Mouse (Mus musculus) testis, adult 2 months (tissue): ENCODE data around the gene Dpp9. TPM values are rescaled to one million over a fixed set of nuclear protein-coding genes. Genes with fewer than 3 reads are reported as not detected.

Experiments used
- H3K27ac ChIP-seq: fragments of 200-500 bp; 2 replicates; pipeline ENCODE4 v1.5.1; 2012; ENCODE audit warnings: low read depth, low read length; ENCODE audit not compliant: control insufficient read depth, insufficient read depth
- H3K27me3 ChIP-seq: fragments of 200-500 bp; 2 replicates; pipeline ENCODE4 v1.6.1; 2012; ENCODE audit warnings: mild to moderate bottlenecking, low read length, moderate library complexity; ENCODE audit not compliant: control insufficient read depth, insufficient read depth
- H3K36me3 ChIP-seq: fragments of 200-500 bp; 2 replicates; pipeline ENCODE4 v1.6.1; 2012; ENCODE audit warnings: mild to moderate bottlenecking, low read length; ENCODE audit not compliant: control insufficient read depth, insufficient read depth
- H3K4me1 ChIP-seq: fragments of 200-500 bp; 2 replicates; pipeline ENCODE4 v1.6.1; 2012; ENCODE audit warnings: low read length; ENCODE audit not compliant: control insufficient read depth, insufficient read depth
- H3K4me3 ChIP-seq: fragments of 200-500 bp; 2 replicates; pipeline ENCODE4 v1.5.1; 2012; ENCODE audit warnings: low read depth, mild to moderate bottlenecking, low read length, moderate library complexity, mixed read lengths; ENCODE audit not compliant: control insufficient read depth
- CTCF ChIP-seq: fragments of 200-500 bp; IDR thresholded peaks from 2 replicates; pipeline ENCODE4 v1.5.1; 2012; ENCODE audit warnings: low read depth, mild to moderate bottlenecking, inconsistent platforms, low read length, moderate library complexity; ENCODE audit not compliant: control insufficient read depth, insufficient read depth, insufficient replicate concordance
- POLR2A ChIP-seq: fragments of 200-500 bp; IDR thresholded peaks from 2 replicates; pipeline ENCODE4 v1.6.1; 2012; ENCODE audit warnings: low read depth, mild to moderate bottlenecking, inconsistent platforms, low read length, moderate library complexity; ENCODE audit not compliant: control insufficient read depth
- polyA plus RNA-seq: library from polyadenylated mRNA; depleted of rRNA; stranded (reverse); fragments of >200 nt; gene quantifications from 2 replicates; pipeline ENCODE4 v1.2.3, GENCODE M21; 2012

Gene Dpp9
- polyA plus RNA-seq, 1 experiment, result 12.8 TPM

DNA sequence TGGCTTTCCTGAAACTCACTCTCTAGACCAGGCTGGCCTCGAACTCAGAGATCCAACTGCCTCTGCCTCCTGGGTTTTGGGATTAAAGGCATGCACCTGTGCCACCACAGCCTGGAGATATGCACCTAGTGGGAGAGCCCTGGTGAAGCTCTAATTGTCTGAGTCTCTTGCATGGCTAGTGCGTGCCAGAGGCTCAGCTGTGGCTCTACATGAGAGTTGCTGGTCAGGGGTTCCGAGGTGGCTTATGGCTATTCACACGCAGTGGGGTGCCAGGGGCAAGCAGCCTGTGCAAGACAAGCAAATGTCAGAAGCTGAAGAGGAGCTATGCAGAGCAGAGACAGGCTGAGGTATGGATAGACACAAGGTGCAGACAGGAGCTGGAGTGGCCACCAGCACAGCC lies 36.0 kb upstream of the Dpp9 start:
- no peak overlapping the region for H3K27ac ChIP-seq
- TF ChIP-seq POLR2A (no peak), CTCF (no peak)
- peaks cover 21% of the 10 kb centered on the region for H3K4me1 ChIP-seq
- H3K27me3 ChIP-seq, result no peaks in the 10 kb centered on the region
- H3K4me3 ChIP-seq, result no peak overlapping the region
- H3K36me3 ChIP-seq, result no peaks in the 10 kb centered on the region

- Histone ChIP-seq H3K27ac (peak overlapping the region; percentile 23), H3K36me3 (no peaks in the 10 kb centered on the region), H3K27me3 (no peaks in the 10 kb centered on the region), H3K4me1 (peaks cover 16% of the 10 kb centered on the region), H3K4me3 (peak overlapping the region; percentile 84)
- peak; percentile 45; the same call in 1 of the 2 replicates for TF ChIP-seq POLR2A
- TF ChIP-seq CTCF, result peak; percentile 49; the same call in 1 of the 2 replicates
Measured at GRCm38 (mm10) chr17:56251136-56251829, 32.6 kb upstream of the Dpp9 start.

DNA sequence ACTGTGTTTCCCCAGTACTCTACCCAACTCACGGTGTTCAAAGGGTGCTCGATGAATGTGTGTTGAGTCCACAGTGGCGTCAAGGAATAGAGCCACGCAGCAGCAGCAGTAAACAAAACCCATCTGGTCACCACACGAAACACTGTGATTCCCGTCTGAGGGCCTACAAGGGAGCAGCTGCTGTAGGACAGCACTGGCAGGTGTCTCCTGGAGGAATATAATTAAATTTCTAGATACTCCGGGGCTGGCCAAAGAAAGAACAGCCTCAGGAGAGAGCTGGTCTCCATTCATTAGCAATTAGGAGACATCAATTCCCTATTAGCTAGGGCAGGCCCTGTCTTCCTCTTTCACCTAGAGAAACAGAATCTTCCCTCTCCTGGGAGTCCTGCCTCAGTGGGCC lies 26.9 kb upstream of the Dpp9 start:
- Histone ChIP-seq H3K36me3 (no peaks in the 10 kb centered on the region), H3K4me3 (no peak overlapping the region), H3K27me3 (no peaks in the 10 kb centered on the region), H3K27ac (no peak overlapping the region), H3K4me1 (peaks cover 6% of the 10 kb centered on the region)
- TF ChIP-seq POLR2A (no peak), CTCF (no peak)

DNA sequence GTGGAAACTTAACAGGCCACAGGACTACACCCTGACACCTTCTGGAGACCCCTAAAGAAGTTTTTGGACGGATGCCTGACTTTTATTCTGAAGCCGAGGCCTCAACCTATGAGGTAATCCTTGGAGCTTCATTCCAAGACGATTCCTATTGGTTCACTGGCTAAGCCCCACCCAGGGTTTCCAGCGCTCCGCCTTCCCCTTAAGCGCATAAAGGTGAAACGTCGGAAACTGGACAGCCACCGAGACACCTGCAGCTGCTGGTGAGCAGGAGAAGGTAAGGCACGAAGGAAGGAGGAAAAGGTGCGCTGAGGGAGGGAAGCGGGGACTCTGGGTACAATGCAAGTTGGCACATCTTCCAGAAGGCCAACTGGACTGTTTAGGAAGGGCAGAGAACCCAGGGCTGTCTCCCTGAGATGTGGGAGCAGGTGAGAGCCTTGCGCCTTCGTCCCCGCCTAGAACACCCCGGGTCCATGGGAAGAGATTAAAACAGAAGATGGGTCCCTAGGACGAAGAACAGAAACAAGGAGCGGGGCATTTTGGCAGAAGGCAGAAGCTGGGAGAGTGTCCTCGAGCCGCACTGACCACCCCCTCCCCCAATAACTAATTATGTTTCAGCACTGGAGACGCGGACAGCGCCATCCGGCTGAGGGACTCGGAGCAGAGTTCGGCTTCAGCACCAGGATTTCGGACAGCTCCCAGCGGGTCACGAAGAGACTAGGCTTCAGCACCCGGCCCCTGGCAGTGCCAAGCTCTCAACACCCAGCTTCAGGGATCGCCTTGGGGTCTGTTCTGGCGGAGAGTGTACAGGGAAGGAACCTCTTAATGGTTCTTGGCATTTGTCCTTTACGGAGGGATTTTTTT lies 23.1 kb upstream of the Dpp9 start:
- Histone ChIP-seq H3K27ac (no peak overlapping the region), H3K27me3 (no peaks in the 10 kb centered on the region), H3K4me3 (no peak overlapping the region), H3K4me1 (peaks cover 4% of the 10 kb centered on the region; the same call in 1 of the 2 replicates), H3K36me3 (no peaks in the 10 kb centered on the region)
- no peak for TF ChIP-seq POLR2A
- TF ChIP-seq CTCF, result no peak

DNA sequence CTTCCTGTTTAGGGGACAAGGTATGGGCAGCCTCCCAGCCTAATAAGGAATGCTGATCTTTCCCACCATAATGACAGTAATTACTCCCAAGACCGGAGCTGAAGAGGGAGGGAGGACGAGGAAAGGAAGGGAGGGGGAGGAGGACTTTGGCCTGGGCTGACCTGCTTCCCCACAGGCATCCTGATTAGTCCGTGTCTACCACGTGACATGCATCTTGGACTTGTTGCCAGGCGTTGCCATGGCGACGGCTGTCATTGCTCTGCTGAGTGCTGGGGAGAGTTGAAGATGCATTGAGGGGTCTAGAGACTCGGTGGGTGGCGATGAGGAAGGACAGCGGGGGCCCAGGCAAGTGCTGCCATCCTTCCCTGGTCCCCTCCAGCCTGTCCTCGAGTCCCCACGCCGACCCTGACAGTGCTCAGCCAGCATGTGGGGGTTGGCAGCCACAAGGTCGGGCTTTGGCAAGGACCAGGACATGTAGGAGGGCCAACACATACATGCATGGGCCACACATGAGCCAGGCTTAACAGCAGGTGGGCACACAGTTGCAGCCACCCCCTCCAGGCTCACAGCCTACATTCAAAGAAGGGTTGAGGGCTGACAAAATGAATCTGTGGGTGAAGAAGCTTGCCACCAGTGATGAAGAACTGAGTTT lies 15.2 kb upstream of the Dpp9 start:
- no peaks in the 10 kb centered on the region for H3K27me3 ChIP-seq
- peaks cover 6% of the 10 kb centered on the region for H3K4me1 ChIP-seq
- H3K36me3 ChIP-seq, result no peaks in the 10 kb centered on the region
- no peak overlapping the region for H3K27ac ChIP-seq
- no peak overlapping the region for H3K4me3 ChIP-seq
- no peak for TF ChIP-seq CTCF
- TF ChIP-seq POLR2A, result no peak

GRCm38 (mm10) chr17:56233389-56233788 lies 14.7 kb upstream of the Dpp9 start:
- H3K4me1 ChIP-seq, result peaks cover 6% of the 10 kb centered on the region
- H3K27me3 ChIP-seq, result no peaks in the 10 kb centered on the region
- TF ChIP-seq CTCF, result no peak
- no peak for TF ChIP-seq POLR2A
- H3K4me3 ChIP-seq, result no peak overlapping the region
- no peaks in the 10 kb centered on the region for H3K36me3 ChIP-seq
- H3K27ac ChIP-seq, result no peak overlapping the region

DNA sequence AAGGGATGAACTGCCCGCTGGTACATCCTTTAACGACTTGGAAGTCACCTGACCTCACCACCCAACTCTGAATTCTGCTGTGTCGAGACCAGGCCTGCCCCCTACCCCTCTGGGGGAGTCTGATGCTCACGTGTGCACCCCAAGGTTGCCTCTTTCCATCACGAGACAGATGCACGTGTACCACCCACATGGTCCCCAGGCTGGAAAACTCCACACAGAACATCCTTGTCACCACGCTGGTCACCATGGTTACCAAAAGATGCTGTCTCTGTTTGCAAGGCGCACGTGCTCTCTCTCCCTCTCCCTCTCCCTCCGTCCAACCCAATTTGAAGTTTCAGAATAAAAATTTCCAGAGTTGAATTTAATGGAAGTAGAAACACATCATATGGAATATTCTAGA lies 11.2 kb upstream of the Dpp9 start:
- Histone ChIP-seq H3K4me1 (peaks cover 6% of the 10 kb centered on the region), H3K36me3 (no peaks in the 10 kb centered on the region), H3K4me3 (no peak overlapping the region), H3K27me3 (no peaks in the 10 kb centered on the region), H3K27ac (no peak overlapping the region)
- TF ChIP-seq POLR2A, result no peak
- TF ChIP-seq CTCF, result no peak
